Mouse (Mus musculus): ENCODE measurements at regions not wholly inside any gene's neighbourhood (a gene's known extent, or its start where the extent isn't known, plus 50 kb on each side); places are given as distances from the start of the nearest gene placed in this dataset.

DNA sequence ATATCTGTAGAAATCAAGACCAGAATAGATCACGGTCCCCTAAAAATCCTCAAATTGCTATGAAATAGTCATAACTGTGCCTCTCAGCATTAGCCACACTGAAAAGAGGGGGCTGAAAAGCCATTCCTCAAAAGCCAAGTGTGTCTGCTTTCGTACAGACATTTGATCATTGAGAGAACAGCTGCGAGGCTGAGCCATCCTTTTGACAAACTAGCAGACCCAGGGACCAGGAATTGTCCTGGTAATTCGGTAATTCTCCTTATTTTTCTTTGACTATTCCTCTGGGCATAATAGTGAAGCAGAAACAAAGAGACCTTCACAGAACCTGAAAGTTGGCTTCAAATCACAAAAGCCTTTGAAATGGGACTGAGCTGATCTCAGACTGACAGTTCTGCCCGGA, 206.8 kb downstream of the Rps12 start:
- ATAC-seq (ENCODE audit: insufficient read depth, low read depth) (no peak), DNase-seq (ENCODE audit: low spot score) (no peak)
- Histone ChIP-seq H3K27me3 (ENCODE audit: control insufficient read depth, insufficient read depth, low read length) (no peaks in the 10 kb centered on the region), H3K9ac (replicated peaks; ENCODE audit: low read depth, low read length) (no peak overlapping the region), H3K4me3 (ENCODE audit: low read depth, low read length) (no peak overlapping the region), H3K4me1 (ENCODE audit: control insufficient read depth, insufficient read depth) (no peaks in the 10 kb centered on the region), H3K27ac (ENCODE audit: low read depth) (no peak overlapping the region), H3K4me2 (ENCODE audit: low read depth, low read length) (no peak overlapping the region), H3K9me3 (replicated peaks; ENCODE audit: control insufficient read depth, low read length) (no peaks in the 10 kb centered on the region), H3K36me3 (replicated peaks; ENCODE audit: control insufficient read depth, insufficient read depth, low read length) (no peaks in the 10 kb centered on the region)
- TF ChIP-seq CTCF (IDR thresholded peaks at IDR 0.05; ENCODE audit: low read depth) (no peak), EP300 (IDR thresholded peaks at IDR 0.05; ENCODE audit: low read depth) (no peak)
- 71% methylated on average over 5 of the region's 5 CpGs for WGBS

DNA sequence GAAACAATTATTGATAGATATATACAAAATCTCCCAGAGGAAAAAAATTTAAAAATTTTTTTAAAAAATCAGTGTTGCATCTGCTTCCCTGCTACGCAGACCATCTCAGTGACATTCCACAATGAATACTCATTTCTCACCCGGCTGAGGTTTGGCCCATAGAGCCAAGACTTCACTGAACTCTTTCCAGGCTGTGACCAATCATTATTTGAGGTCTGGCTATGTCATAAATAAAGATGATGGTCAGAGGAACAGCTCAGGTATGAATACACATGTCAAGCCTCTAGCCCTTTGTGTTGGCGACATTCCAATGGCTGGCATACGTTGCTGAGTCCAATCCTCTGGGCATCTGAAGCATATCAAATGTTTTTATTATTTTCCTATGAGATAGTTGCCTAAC, 216.1 kb downstream of the Rps12 start:
- Histone ChIP-seq H3K4me2 (ENCODE audit: low read depth, low read length) (no peak overlapping the region), H3K27ac (ENCODE audit: low read depth) (no peak overlapping the region), H3K4me3 (ENCODE audit: low read depth, low read length) (no peak overlapping the region), H3K4me1 (ENCODE audit: control insufficient read depth, insufficient read depth) (no peaks in the 10 kb centered on the region), H3K27me3 (ENCODE audit: control insufficient read depth, insufficient read depth, low read length) (no peaks in the 10 kb centered on the region), H3K9me3 (replicated peaks; ENCODE audit: control insufficient read depth, low read length) (no peaks in the 10 kb centered on the region), H3K36me3 (replicated peaks; ENCODE audit: control insufficient read depth, insufficient read depth, low read length) (no peaks in the 10 kb centered on the region), H3K9ac (replicated peaks; ENCODE audit: low read depth, low read length) (no peak overlapping the region)
- no peak for TF ChIP-seq EP300 (IDR thresholded peaks at IDR 0.05; ENCODE audit: low read depth)
- no peak for TF ChIP-seq CTCF (IDR thresholded peaks at IDR 0.05; ENCODE audit: low read depth)
- no peak for ATAC-seq (ENCODE audit: insufficient read depth, low read depth)
- WGBS: 73% methylated on average over 4 of the region's 4 CpGs
- DNase-seq (ENCODE audit: low spot score): no peak

DNA sequence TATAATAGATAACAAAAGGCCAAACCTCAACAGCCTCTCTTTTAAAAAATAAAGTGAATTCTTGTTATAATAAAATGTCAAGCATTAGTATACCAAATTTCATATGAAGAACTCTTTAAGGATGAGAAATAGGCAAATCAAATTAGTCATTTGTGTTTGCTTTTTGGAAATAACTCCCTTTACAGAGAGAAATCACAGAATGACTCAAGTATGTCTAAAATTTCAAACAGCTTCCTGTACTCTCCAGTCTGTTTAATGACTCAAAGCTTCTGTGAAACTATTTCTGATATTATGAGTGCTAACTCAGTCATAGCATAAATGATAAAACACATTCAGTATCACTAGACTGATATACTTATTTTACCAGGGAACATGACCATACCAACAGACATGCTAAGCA, 217.7 kb downstream of the Rps12 start:
- DNase-seq (ENCODE audit: low spot score) (no peak), ATAC-seq (ENCODE audit: insufficient read depth, low read depth) (no peak)
- Histone ChIP-seq H3K4me1 (ENCODE audit: control insufficient read depth, insufficient read depth) (no peaks in the 10 kb centered on the region), H3K4me2 (ENCODE audit: low read depth, low read length) (no peak overlapping the region), H3K27ac (ENCODE audit: low read depth) (no peak overlapping the region), H3K36me3 (replicated peaks; ENCODE audit: control insufficient read depth, insufficient read depth, low read length) (no peaks in the 10 kb centered on the region), H3K27me3 (ENCODE audit: control insufficient read depth, insufficient read depth, low read length) (no peaks in the 10 kb centered on the region), H3K4me3 (ENCODE audit: low read depth, low read length) (no peak overlapping the region), H3K9me3 (replicated peaks; ENCODE audit: control insufficient read depth, low read length) (no peaks in the 10 kb centered on the region), H3K9ac (replicated peaks; ENCODE audit: low read depth, low read length) (no peak overlapping the region)
- TF ChIP-seq CTCF (IDR thresholded peaks at IDR 0.05; ENCODE audit: low read depth): no peak
- TF ChIP-seq EP300 (IDR thresholded peaks at IDR 0.05; ENCODE audit: low read depth): no peak

DNA sequence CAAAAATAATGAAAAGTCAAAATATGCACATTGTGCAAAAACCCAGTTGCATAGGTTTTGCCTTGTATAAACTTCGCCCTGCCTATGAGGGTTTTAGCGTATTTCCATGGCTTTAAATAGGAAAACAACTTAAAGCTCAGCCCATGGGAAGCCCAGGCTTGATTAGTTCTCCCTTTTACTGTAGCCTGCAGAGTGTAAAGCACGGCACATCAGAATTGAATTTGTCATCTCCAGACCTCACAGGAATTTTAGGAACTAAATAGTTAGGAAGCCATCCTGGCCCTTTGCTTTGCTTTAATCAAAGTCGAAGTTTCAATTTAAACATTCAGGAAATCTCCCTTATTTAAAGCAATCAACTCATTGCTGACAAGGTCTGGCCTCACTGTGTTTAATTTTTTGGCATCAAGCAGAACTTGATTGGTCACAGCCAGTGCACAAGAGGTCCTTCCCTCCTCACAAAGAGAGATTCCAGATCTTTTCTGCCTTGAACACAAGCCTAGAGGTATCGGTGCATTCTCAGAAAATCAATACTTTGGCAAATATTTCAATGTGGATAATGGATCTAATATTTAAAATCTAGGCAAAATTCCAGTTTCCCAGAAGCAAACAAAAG, 211.8 kb upstream of the Eya4 start:
- TF ChIP-seq EP300 (IDR thresholded peaks at IDR 0.05; ENCODE audit: low read depth): no peak
- TF ChIP-seq CTCF (IDR thresholded peaks at IDR 0.05; ENCODE audit: low read depth): no peak
- H3K9me3 ChIP-seq (replicated peaks; ENCODE audit: control insufficient read depth, low read length): no peaks in the 10 kb centered on the region
- ATAC-seq (ENCODE audit: insufficient read depth, low read depth) (no peak), DNase-seq (ENCODE audit: low spot score) (no peak)
- no peaks in the 10 kb centered on the region for H3K4me1 ChIP-seq (ENCODE audit: control insufficient read depth, insufficient read depth)
- 71% methylated on average over 5 of the region's 5 CpGs for WGBS
- no peak overlapping the region for H3K27ac ChIP-seq (ENCODE audit: low read depth)
- H3K9ac ChIP-seq (replicated peaks; ENCODE audit: low read depth, low read length): no peak overlapping the region
- H3K4me2 ChIP-seq (ENCODE audit: low read depth, low read length): no peak overlapping the region
- no peaks in the 10 kb centered on the region for H3K36me3 ChIP-seq (replicated peaks; ENCODE audit: control insufficient read depth, insufficient read depth, low read length)
- H3K27me3 ChIP-seq (ENCODE audit: control insufficient read depth, insufficient read depth, low read length): no peaks in the 10 kb centered on the region
- no peak overlapping the region for H3K4me3 ChIP-seq (ENCODE audit: low read depth, low read length)

DNA sequence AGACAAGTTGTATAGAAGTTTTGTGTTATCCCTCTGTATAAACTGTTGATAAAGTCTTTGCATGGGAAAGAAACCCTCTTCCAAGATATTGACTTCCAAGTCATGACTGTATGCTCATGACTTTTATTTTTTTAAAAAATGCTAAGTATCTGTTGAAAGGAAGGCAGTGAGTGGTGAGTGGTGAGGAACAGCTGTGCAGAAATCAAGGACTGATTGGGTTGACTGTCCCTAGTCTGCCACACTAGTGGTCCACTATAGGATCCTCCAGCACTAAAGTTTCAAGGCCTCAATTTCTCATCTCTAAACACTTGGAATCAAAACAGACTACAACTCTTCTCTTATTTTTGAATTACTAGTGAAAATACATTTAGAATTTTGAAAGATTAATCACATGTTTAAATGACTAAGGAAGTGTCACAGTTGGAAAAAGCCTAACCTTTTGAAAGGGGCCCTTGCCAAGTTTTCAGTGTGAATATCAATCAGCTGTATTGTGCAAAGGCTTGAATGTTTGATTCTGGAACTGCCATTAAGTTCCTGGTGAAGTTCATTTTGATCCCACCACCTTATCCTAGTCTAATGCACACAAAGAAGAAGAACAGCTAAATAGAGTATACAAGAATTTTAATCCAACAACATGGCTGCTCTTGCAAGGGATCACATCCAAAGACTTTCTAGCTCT, 209.5 kb upstream of the Eya4 start:
- Histone ChIP-seq H3K9ac (replicated peaks; ENCODE audit: low read depth, low read length) (no peak overlapping the region), H3K4me3 (ENCODE audit: low read depth, low read length) (no peak overlapping the region), H3K36me3 (replicated peaks; ENCODE audit: control insufficient read depth, insufficient read depth, low read length) (no peaks in the 10 kb centered on the region), H3K4me1 (ENCODE audit: control insufficient read depth, insufficient read depth) (no peaks in the 10 kb centered on the region), H3K27me3 (ENCODE audit: control insufficient read depth, insufficient read depth, low read length) (no peaks in the 10 kb centered on the region), H3K9me3 (replicated peaks; ENCODE audit: control insufficient read depth, low read length) (no peaks in the 10 kb centered on the region), H3K4me2 (ENCODE audit: low read depth, low read length) (no peak overlapping the region), H3K27ac (ENCODE audit: low read depth) (no peak overlapping the region)
- no peak for TF ChIP-seq EP300 (IDR thresholded peaks at IDR 0.05; ENCODE audit: low read depth)
- TF ChIP-seq CTCF (IDR thresholded peaks at IDR 0.05; ENCODE audit: low read depth): no peak
- no peak for ATAC-seq (ENCODE audit: insufficient read depth, low read depth)
- DNase-seq (ENCODE audit: low spot score): no peak

DNA sequence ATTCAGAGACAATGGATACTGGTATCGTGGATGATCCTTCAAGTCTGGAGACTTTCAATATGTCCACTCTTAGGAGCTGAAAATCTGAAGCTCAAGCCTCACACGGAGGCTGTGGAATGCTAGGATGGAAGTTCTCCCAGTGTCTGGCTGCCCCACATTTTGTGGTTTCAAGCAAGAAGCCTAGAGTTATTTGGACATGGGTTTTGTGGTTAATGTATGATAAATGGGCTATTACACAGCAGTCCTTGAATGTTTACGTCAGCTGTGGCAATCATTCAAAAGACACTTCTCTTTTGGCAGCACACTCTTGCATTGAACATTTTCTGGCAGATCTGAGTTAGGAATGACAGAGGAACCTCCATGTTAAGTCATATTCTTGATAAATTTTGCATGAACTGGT, 207.2 kb upstream of the Eya4 start:
- no peak overlapping the region for H3K4me3 ChIP-seq (ENCODE audit: low read depth, low read length)
- no peak overlapping the region for H3K9ac ChIP-seq (replicated peaks; ENCODE audit: low read depth, low read length)
- TF ChIP-seq EP300 (IDR thresholded peaks at IDR 0.05; ENCODE audit: low read depth): no peak
- no peak for TF ChIP-seq CTCF (IDR thresholded peaks at IDR 0.05; ENCODE audit: low read depth)
- H3K4me1 ChIP-seq (ENCODE audit: control insufficient read depth, insufficient read depth): no peaks in the 10 kb centered on the region
- H3K36me3 ChIP-seq (replicated peaks; ENCODE audit: control insufficient read depth, insufficient read depth, low read length): no peaks in the 10 kb centered on the region
- ATAC-seq (ENCODE audit: insufficient read depth, low read depth) (no peak), DNase-seq (ENCODE audit: low spot score) (no peak)
- no peak overlapping the region for H3K4me2 ChIP-seq (ENCODE audit: low read depth, low read length)
- H3K9me3 ChIP-seq (replicated peaks; ENCODE audit: control insufficient read depth, low read length): no peaks in the 10 kb centered on the region
- 63% methylated on average over 3 of the region's 3 CpGs for WGBS
- H3K27me3 ChIP-seq (ENCODE audit: control insufficient read depth, insufficient read depth, low read length): no peaks in the 10 kb centered on the region
- no peak overlapping the region for H3K27ac ChIP-seq (ENCODE audit: low read depth)
